Mouse (Mus musculus) mouse embryonic stem cell (cell line): ENCODE results near the gene Ankrd27.
"Not testable (repeated sequence)": the region's sequence is repeated elsewhere in the genome, so short reads cannot be mapped to it uniquely, and the experiment has no call there.

Source experiments
- in situ Hi-C, 2 experiments: fragments of 300-500 bp; cut with MboI; formaldehyde crosslinking; loops; 1 replicate in 1 of 2; 3 replicates in 1 of 2; pipeline ENCODE4 v1.14.3; 2019 to 2020; ENCODE audit warnings: low sequenced_read_pairs in 2 of 2, low pct_unique_long_range_greater_than_20kb in 1 of 2, mixed read lengths in 1 of 2; ENCODE audit not compliant: unreplicated experiment in 1 of 2

The Ankrd27 gene

GRCm38 (mm10) chr7:35586055-35586905 is at the start of gene Ankrd27:
TSS of gene Ankrd27 (plus strand) at chr7:35586244.
- in situ Hi-C loops: no loop called here

- in situ Hi-C loops: no loop called here
Measured at GRCm38 (mm10) chr7:35537562-35537961, 48.5 kb upstream of the Ankrd27 start, which contains the start of gene Tdrd12. TSS of gene Tdrd12 (minus strand) at chr7:35537745.

GRCm38 (mm10) chr7:35545881-35546280 is 40.2 kb upstream of the Ankrd27 start:
- in situ Hi-C loops: no loop called here

GRCm38 (mm10) chr7:35553751-35554604 is 32.1 kb upstream of the Ankrd27 start:
- in situ Hi-C loops: no loop called here

- in situ Hi-C loops: no loop called here
Measured at GRCm38 (mm10) chr7:35554605-35555175, 31.4 kb upstream of the Ankrd27 start.

- in situ Hi-C loops: no loop called here
Measured at GRCm38 (mm10) chr7:35555224-35556204, 30.5 kb upstream of the Ankrd27 start.

GRCm38 (mm10) chr7:35556205-35556603 is 29.8 kb upstream of the Ankrd27 start, which contains the start of gene Nudt19:
TSS of gene Nudt19 (minus strand) at chr7:35556304.
- in situ Hi-C loops: no loop called here

- in situ Hi-C loops: no loop called here
Measured at GRCm38 (mm10) chr7:35556905-35557304, 29.1 kb upstream of the Ankrd27 start.

GRCm38 (mm10) chr7:35557577-35557976 is 28.5 kb upstream of the Ankrd27 start:
- in situ Hi-C loops: no loop called here

GRCm38 (mm10) chr7:35558681-35559080 is 27.4 kb upstream of the Ankrd27 start:
- in situ Hi-C loops: no loop called here

- in situ Hi-C loops: no loop called here
Measured at GRCm38 (mm10) chr7:35559838-35560237, 26.2 kb upstream of the Ankrd27 start.

- in situ Hi-C loops: no loop called here
Measured at GRCm38 (mm10) chr7:35563071-35563470, 23.0 kb upstream of the Ankrd27 start.

- in situ Hi-C loops: no loop called here
Measured at GRCm38 (mm10) chr7:35564067-35564865, 21.8 kb upstream of the Ankrd27 start.

GRCm38 (mm10) chr7:35564872-35565271 is 21.2 kb upstream of the Ankrd27 start:
- in situ Hi-C loops: not testable (repeated sequence)

GRCm38 (mm10) chr7:35565965-35566364 is 20.1 kb upstream of the Ankrd27 start:
- in situ Hi-C loops: not testable (repeated sequence)

- in situ Hi-C loops: not testable (repeated sequence)
Measured at GRCm38 (mm10) chr7:35569724-35570123, 16.3 kb upstream of the Ankrd27 start.

- in situ Hi-C loops: not testable (repeated sequence)
Measured at GRCm38 (mm10) chr7:35570883-35571282, 15.2 kb upstream of the Ankrd27 start.
